Mouse (Mus musculus) hematopoietic stem cell, adult 5-6 weeks (primary cell): ENCODE results near the gene Ubn1. TPM values are rescaled to one million over a fixed set of nuclear protein-coding genes. Genes with fewer than 3 reads are reported as not detected.

Experiments used
- ATAC-seq, 2 experiments: fragments of 125-278 bp in 1 of 2; replicated peaks in 1 of 2; 2 replicates each; pipeline ENCODE4 v1.8.0; 2016 to 2017; ENCODE audit warnings: inconsistent platforms in 2 of 2, mild to moderate bottlenecking in 2 of 2, moderate number of reproducible peaks in 2 of 2, low read depth in 1 of 2, moderate TSS enrichment in 1 of 2; ENCODE audit not compliant: low FRiP score in 2 of 2, poor library complexity in 2 of 2, severe bottlenecking in 2 of 2, insufficient read depth in 1 of 2, low TSS enrichment in 1 of 2
- total RNA-seq: library from RNA; stranded (forward); fragments of 172-1452, 232-1000 nt; gene quantifications from 2 replicates; pipeline ENCODE4 v1.2.3, GENCODE M21; 2017

The Ubn1 gene
- total RNA-seq, 1 experiment from 2014 or later: 57.7 TPM

DNA sequence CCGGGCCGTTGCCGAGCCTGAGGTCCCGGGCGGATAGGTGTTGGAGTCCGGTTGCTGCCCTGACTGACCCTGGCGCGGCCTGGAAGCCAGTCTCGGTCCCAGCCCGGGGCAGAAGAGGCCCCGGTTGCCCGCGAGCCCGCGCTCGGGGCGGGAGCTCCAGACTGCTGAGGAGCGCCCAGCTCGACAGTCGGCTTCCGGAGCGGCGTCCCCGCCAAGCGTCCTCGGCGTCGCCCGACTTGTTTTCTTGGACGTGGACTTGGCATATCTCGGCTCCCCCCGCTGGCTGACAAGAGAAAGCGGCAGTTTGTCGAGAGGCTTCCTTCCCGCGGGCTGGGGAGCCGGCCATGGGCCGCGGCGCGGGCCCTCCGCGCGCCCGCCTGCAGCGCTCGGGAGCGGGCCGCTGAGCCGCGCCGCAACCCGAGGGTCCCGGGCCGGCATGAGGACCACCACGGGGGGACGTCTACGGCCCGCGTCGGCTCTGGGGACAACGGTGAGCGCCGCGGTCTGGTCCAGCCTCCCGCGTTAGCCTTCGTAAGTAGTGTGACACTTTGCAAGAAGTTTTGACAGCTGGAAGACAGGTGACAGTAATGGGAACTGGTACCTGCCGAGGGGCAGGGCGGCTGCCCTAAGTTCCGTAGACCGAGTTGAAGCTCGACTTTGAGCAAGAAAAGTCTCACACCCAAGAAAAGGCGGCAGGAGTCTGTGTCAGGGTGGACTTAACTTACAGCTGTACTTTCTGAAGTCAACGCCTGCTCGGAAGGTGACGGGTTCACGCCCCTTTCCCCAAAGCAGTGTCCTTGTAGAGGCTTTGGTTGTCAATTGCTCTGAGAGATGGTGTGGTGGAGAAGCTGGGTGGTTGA is 624 bp downstream of the Ubn1 start:
- peak; percentile 12; a peak in 3 of 4 replicates for ATAC-seq

DNA sequence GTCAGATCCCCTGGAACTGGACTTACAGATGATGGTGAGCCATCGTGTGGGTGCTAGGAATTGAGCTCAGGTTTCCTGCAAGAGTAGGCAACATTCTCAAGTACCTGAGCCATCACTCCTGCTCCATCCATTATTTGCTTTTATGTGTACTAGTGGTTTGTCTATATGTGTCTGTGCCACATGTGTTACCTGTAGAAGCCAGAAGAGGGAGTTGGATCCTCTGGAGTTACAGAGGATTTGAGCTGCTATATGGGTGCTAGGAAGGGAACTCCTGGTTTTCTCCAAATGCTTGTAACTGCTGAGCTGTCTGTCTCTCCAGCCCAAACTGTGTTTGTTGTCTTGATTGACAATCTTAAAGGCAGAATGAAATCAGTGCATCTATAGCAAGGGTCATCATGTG is 8.3 kb downstream of the Ubn1 start:
- ATAC-seq: peak; percentile 21 to 62; a peak in 2 of 4 replicates

DNA sequence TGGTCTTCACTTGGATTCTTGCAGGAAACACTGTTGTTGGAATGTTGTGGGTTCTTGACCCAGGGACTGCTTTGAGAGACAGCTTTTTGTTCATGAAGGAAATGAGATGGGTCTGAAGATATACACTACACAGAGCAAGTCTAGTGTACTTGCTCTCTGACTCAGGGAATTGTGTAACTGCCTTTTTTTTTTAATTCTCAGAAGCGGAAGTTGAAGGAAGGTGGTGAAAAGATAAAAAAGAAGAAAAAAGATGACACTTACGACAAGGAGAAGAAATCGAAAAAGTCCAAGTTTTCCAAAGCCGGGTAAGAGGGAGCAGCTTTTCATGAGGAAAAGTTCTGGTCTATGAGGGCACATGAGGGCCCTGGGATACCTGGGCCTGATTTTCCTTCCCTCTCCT is 13.6 kb downstream of the Ubn1 start:
- ATAC-seq: no peak

DNA sequence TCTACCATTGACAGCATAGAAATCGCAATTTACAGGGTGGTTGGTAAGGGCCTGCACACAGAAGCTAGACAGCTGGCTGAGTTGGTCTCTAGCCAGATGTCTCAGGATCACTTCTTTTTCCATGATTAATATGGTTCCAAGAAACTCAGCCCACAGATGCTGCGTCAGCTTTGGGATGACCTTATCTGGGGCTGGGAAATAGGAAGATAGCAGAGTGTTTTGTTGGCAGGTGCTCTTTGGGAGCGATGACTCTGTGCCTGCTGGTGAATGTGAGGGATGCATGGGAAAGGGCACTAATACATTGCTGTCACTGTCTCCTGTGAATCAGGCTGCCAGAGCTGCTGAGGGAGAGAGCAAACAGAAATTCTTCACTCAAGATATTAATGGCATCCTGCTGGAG is 20.5 kb downstream of the Ubn1 start:
- ATAC-seq: no peak

DNA sequence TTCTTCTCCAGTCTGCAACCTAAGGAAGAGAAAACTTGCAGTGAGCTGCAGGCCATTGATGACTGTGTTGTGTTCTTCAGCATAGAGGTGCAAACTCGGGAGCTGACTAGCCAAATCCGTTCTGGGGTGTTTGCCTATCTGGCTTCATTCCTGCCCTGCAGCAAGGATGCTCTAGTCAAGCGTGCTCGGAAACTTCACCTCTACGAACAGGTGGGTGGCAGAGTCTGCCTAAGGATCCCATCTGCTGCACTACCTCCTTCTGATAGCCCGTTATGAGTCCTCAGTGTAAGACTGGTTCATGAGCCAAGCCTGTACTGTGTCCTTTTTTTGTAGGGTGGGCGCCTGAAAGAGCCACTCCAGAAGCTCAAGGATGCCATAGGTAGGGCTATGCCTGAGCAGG is 22.1 kb downstream of the Ubn1 start:
- ATAC-seq: no peak

DNA sequence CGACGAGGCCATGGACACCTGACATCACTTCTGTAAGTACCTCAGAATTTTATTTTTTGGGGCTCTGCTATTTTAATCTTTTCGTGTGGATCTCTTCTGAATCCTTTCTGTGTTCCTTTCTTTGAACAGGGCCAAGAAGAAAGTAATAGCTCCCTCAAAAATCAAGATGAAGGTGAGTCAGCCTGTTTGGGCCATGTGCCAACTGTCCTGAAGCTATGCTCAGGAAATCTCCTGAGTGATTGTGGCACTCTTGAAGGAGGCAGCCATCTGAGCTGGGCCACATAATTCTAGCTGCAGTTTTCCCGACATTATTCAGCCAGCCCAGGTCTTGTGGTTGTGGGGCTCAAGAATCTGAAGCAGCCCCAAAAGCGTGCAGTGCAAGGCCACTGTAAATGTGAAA is 24.5 kb downstream of the Ubn1 start:
- ATAC-seq: no peak

DNA sequence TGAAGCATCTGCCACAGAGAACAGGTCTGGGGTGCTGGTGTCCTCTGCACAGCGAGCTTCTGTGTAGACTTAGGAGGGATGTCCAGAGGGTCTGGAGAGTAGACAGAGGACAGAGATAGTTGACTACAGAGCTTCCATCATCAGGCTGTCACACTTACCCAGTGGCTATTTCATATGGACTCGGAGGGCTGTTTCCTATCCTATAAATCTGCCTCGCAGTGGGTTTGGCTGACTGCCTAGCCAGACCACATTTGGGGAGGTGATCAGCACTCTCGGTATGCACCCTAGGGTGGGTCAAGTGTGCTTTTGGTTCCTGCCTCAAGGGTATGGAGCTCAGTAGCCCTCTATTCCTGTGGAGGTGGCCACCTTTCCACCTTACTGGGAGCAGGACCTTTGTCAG is 35.3 kb downstream of the Ubn1 start:
- ATAC-seq: 0 out of 4 replicates have a peak, but pooled peaks have one; percentile 23 to 42

DNA sequence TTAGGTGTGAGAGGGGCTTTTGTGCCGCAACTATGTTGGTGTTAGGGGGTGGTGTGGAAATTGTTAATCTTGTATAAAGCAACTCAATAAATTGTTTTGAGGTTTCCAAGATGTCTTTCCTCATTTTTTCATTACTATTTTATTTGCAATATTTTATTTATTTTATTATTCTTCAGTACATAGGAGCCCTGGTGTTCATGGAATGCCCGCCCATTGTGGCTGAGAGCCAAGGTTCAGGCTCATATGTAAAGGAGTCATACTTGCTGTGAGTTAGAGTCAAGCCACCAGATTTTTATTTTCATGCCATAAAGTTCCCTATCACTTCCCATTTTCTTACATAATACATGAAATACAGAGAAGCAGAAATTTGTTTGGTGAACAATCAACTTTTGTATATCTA is 36.3 kb downstream of the Ubn1 start:
- no peak for ATAC-seq

DNA sequence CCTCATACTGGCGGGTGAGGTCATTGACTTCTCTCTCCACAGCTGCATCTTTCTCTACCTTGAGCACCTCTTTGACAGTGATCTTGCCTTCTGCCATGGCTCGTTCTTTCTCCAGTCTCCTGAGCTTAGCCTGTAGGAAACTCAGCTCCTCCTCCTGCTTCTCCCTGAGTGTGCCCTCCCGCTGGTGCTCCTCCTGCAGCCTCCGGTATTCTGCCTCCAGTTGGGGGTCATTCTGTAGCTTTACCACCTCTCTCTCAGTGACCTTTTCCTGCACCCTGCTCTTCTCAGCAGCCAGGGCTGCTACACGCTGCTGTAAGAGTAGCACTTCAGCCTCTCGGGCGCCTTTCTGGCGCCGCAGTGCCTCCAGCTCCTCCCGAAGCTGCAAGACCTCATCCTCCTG is 39.2 kb downstream of the Ubn1 start:
- no peak for ATAC-seq

DNA sequence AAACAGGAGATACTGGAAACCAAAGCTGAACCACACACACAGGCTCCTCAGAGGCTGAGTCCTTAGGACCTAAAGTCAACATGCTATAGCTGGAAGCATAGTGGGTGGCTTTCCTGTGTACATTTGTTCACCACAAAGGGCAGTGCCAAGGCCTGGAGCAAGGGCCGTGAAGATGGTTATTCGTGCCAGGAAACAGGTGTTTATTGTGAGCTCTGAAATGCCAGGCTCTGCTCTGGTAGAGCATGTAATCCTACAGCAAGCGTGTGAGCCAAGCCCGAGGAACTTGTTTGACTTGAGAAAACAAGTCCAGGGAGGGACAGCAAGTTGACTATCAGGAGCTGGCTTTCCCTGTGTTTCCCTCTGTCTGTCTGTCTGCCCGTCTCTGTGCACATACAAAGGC is 43.4 kb downstream of the Ubn1 start:
- ATAC-seq: no peak

DNA sequence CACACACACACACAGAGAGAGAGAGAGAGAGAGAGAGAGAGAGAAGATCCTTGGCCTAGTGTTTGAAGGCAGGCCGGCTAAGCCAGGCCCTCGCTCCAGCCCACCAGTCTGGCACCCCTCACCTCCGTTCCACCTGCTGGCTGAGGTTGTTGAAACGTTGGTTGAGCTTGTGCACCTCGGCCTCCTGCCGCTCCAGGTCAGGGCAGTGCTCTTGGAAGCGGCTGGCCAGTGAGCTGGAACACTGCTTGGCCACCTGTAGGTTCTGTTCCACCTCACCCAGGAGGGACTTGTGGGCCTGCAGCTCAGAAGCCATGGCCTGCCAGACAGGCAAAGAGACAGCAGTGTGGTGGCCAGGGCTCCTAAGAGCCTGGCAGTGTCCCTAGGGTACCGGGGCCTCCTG is 46.6 kb downstream of the Ubn1 start:
- no peak for ATAC-seq

DNA sequence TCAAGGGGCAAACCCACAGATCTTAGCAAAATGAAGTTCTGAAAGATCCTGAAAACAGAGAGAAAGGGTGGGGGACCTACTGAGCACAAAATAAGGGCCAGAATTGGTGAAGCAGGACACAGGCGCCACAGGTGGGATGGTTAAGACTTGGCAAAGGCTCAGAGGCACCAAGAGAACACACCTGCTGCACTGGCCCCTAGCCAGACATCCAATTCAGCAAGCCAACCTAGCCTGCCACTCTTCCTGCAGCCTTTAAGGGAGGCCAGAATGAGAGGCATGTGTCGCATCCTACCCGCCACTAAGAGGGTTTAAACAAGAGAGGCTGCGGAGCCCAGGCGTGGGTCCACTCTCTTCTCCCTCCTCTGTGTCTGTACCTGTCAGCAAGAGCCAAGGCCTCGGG is 51.1 kb downstream of the Ubn1 start:
- no peak for ATAC-seq

DNA sequence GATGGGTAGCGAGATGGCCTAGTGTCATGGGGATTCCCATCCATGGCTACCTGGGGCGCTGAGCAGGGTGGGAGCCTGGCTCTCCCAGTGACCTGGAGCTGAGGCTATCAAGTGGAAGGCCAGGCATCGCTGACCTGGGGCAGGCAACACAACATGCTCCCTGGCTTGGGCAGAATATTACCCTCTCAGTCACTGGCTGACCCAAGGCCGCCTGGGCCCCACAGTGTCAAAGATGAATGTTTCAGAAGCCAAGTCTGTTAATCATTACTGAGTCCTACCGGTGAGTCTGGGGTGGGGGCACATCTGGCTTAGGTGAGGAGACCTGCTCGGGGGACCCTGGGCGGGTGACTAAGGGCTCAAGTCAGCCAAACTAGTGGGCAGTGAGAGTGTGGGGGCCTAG is 60.0 kb downstream of the Ubn1 start:
- ATAC-seq: no peak

DNA sequence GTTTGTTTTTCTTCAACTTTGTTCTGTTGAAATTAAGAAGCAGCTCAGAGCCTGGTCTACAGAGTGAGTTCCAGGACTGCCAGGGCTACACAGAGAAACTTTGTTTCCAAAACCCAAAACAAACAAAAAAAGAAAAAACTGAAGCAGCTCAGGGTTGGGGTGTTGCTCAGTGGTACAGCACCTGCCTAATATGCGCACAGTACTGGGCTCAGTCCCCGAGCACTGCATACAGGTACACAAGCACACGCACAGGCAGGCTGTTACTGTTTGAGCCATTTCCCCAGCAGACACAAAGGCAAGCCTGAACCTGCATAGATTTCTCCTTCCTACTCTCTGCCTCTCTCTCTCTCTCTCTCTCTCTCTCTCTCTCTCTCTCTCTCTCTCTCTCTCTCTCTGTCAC is 61.2 kb downstream of the Ubn1 start:
- no peak for ATAC-seq

DNA sequence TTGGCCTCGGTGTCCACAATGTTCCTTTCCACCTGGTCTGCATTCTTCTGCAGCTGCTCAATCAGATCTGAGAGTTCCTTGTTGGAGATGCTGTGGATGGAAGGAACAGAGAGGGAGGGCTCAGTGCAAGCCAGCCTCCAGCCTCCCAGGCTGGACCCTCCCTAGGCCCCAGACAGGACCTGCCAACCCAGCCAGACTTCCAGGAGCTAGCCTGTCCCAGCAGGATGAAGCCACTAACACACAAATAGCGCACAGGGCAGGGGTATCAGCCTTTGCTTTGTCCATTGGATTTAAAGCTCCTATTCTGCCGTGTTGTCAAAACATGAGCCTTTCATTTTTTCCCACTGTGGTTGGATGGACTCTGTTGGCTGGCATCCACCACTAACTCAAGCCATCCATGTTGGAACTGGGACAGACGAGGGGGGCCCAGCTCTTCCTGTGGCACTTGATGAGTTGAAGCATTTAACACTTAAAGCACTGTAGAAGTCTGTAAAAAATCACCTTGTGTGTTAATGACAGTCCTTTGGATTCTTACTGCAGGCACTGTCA is 63.2 kb downstream of the Ubn1 start:
- no peak for ATAC-seq

DNA sequence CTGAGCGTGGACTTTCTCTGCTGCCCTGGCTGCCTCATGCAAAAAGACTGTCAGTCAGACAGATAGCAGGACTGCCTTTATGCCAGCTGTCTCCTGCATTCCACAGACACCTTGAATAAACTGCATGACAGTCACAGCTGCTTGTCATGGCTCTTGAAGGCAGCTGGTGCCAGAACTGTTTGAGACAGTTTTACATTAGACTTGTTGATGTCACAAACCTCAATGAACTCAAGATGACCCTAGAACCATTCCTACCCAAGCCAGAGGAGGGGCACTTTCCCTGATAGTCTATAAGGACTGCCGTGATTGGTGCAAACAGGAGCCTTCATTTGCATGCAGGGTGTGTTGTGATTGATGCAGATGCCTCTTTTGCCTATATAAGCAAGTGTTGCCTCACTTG is 63.7 kb downstream of the Ubn1 start:
- no peak for ATAC-seq

DNA sequence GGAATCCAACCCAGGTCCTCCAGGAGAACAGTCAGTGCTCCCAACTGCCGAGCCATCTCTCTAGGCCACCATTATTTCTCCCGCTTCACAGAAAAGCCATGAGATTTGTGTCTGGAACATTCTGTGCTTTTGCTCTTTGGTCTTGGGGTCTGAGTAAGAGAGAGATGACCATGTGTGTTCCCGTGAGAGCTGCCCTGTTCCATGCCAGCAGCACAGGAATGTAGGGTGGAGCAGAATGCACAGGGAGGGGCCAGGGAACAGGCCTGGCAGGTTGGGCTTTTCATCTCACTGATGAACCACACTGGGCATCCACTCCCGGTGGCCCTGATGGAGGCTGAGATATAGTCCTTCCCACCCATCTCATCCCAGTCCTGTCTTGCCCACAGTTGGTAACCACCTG is 69.5 kb downstream of the Ubn1 start:
- no peak for ATAC-seq

DNA sequence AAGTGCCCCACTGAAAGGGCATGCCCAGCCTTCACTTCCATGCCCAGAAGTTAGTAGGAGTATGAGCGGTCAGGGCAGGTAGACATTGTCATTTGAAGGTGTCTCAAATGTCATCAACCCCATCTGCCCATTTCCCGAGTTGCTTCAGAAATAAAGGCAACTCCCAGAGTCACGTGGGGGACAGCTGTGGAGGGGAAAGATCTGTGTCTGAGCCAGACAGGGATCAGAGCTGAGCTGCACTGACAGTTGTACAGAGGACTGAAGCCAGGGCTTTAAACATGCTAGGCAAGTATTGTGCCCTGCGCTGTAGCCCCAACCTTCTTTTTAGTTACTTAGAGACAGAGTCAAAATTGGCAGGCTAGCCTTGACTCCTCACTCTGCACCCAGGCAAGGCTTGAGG is 70.0 kb downstream of the Ubn1 start:
- ATAC-seq: no peak

DNA sequence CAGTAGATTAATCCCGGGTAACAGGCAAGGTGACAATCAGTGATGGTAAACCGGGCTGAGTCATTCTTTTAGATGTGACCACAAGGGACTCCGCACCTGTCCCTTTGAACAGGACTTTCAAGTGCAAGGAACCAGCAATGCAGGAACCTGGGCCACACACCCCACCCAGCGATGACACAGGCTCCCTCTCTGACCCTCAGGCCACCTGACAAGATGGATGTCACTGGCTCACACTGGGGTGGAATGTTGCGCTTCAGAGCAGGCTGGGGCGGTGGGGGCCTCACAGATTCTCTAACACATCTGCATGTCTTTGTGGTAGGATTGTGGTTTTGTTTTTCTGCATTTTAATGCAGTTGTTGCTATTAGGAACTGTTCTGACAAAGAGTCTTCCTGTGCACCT is 73.6 kb downstream of the Ubn1 start:
- ATAC-seq: no peak
